Mouse (Mus musculus) c-Kit-positive CD71-positive TER-119-negative erythroid progenitor cells, embryonic 14.5 days (primary cell): ENCODE results near the gene Cd52.
"Not testable (repeated sequence)": the region's sequence is repeated elsewhere in the genome, so short reads cannot be mapped to it uniquely, and the experiment has no call there.

Experiments used
- DNase-seq: peaks from one replicate; pipeline ENCODE4 v3.0.0-alpha.2; 2013; ENCODE audit warnings: low read depth

Gene Cd52

DNA sequence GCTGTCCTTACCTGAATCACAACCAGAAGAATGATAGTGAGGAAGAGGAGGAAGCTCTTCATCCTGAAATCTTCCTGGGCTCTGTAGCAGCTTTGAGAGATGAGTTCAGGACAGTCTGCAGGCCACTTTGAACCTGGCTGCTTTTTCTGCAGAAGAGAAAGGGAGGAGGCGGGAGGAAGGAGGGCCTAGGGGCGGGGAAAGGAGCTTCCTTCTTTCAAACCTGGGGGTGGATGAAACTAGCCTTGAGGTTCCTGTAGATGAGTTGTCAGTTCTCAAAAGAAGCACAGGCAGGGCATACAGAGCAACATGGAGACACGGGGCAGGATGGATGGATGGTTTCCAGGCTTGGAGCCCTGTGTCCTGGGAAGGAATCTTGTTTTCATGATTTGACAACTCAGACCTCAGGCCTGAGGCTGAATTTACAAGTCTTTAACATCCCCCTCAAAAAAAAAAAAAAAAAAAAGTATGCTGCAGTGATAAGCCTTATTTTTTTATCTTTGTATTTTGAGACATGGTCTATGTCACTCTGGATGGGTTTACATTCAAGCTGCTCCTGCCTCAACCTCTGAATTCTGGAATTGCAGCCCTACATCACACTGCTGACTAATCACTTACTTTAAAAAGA is at the start of gene Cd52:
TSS of gene Cd52 (minus strand) at position 160 of the 625 bp plus-strand sequence.
- no peak for DNase-seq

DNA sequence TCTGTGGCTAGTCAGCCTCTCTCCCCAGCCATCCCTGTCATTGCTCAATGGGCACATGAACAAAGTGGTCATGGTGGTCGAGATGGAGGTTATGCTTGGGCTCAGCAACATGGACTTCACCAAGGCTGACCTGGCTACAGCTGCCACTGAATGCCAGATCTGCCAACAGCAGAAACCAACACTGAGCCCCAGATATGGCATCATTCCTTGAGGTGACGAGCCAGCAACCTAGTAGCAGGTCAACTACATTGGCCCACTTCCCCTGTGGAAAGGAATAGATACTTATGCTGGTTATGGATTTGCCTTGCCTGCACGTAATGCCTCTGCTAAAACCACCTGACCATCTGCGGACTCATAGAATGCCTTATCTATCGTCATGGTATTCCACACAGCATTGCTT is 49.4 kb upstream of the Cd52 start:
- DNase-seq = not testable (repeated sequence)

DNA sequence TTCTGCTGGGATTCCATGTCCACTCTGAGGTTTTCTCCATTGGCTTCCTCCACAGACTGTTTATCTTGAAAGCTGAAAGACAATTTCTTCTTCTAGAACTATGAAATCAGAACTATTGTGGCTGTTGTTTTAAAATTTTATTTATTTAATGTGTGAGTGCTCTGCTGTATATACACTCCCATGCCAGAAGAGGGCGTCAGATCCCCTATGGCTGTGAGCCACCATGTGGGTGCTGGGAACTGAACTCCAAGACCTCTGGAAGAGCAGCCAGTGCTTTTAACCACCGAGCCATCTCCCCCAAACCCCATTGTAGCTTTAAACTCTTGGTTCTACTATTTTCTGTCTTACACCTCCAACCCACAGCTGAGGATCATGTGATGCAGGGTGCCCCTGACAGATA is 44.0 kb upstream of the Cd52 start:
- peak; percentile 28 for DNase-seq

DNA sequence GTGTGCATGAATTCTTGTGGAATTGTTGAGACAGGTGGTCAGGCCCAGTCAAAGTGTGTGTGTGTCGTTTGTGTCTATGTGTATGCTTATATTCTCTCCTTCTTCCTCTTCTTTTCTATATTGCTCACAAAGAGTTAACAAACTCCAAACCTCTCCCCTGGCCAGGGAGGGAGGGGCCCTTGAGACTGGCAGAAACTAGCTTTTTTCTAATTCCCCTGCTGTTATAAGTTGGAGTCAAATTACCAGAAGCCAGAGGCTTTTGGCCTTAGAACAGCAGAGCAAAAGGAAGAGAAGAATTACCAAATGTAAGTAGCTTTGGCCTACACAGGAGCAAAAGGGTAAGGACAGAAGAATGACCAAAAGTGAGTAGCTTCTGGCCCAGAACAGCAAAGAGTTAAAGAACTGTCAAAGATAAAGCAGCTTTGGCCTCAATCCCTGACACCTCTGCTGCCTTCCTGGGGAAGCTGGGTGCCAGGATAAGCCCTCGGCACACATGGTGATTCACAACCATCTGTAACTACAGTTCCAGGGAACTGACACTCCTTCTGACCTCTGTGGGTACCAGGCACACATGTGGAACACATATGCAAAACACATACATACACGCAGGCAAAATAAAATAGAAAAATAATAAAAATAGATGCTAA is 41.5 kb upstream of the Cd52 start:
- DNase-seq = no peak

DNA sequence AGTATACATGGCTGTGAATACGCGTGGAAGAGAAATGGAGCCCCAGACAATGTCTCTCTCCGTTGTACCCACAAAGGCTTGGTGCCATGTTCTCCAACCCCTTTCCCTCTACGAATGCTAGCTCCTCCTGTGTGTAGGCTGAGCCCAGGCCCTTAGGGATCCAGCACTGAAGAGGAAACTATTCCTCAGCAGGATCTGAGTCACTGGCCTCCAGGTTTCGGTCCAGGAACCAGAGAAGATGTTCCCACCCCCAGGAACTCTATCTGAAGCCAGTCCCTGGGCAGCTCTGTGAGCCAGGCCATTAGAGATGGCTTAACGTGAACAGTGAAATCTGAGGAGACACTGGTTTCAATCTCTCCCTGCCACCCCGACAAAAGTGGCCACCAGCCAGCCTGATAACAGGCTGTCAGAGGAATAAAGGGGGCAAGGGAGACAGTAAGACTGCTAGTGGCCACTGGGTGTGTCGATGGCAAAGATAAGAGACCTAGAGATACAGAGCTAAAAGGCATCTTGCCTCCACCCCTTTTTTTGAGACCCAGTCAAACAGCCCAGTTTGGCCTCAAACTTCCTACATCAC is 37.7 kb upstream of the Cd52 start:
- DNase-seq = no peak

DNA sequence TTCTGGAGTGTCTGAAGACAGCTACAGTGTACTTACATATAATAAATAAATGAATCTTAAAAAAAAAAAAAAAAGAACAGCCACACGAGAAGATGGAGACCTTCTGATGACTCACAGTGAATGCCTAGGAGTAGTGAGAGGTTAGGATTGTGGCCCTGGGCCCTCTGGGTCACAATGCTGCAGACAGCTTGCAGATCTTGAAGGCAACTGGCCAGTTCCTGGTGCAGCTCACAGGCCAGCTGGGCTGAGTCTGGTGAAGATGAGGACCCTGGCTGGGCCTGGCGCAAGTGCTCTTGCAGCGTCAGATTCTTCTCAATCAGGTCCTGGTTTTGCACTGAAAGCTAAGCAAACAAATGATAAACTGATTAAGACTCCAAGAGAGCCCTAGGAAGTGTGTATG is 37.2 kb upstream of the Cd52 start:
- no peak for DNase-seq

DNA sequence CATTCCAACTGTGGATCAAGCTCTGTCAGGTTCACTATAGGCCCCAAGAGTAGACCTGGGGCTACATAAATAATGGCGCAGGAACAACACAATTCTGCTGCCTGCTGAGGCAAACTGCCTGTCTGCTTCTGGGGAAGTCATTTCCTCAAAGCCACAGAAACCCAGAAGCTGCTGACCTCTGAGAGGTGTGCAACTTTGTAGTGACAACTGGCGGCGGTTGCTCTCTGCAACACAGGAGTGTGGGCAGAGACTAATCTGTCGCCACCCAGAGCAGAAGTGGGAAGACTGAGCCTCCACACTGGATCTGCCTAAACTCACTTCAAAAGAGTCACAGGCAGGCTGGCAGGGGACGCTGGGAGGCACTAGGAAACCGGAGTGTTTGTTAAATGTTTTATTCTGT is 34.6 kb upstream of the Cd52 start:
- no peak for DNase-seq

DNA sequence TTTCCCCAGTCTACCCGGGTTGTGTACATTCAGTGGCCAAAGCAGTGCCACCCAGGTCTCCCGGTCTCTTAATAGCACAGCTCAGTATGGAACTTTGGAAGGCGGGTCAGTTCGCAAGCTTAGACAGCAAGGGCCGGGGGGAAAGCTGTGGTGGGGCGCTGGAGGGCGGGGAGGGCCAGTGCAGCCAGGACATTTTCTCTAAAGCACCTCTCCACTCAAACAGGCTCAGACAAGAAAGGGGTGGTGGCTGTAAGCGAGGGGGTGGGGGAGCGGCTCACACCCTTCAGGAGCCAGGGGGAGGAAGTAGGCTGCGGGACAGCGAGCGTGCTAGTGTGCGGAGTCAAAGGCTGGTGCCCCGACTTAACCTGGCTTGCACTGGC is 34.1 kb upstream of the Cd52 start:
- no peak for DNase-seq

DNA sequence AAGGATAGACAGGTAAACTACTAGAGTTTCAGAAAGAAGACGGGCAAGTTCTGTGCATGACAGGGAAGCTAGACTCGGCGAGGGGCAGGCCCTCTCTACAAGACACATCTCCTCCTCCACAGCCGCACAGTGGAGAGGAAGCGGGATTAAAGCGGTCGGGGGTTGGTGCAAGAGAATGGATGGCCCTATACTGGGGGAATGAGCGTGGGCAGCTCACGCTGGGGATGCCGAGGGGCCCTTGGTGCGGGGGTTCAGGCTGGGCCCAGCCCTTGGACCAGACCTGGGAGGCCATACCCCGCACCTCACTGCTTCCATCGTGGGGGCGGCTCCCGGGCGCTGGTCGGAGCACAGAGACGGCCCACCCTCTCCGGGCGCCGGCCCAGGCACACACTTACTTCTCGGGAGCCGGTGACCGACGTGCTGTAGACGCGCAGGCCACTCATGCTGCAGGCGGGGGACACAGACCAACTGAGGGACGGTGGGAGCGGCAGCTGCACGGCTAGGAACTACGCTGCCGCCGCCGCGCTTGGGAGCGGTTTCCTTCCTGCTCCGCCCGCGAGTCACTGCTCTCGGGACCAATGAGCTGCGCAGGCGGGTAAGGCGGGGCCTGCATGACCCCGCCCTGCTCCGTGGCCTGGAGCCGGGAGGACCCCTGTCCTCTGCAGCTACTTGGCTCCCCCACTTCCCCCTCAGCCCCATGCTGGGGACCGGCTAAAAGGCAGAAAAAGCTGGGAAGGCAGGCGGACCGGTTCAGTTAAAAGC is 33.5 kb upstream of the Cd52 start, which contains the start of gene Sh3bgrl3:
TSS of gene Sh3bgrl3 (minus strand) at position 569 of the 762 bp plus-strand sequence.
- peak; percentile 76 for DNase-seq

DNA sequence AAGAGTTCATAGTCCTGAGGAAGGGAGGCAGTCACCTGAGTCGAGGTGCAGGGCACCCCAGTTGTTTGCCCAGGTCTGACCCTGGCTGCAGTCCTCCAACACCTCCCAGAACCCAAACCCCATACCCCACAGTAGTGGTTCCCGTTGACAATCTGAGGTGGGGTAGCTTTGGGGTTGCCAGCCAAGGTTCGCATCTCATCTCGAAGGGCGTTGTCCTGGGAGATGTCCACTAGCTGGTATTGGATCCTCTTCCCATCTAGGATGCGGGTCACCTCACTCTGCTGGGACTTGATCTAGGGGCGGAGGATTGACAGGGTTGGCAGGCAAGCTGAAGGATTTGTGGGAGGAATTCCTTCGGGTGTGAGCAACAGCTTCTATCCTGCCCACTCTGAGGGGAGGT is 32.9 kb upstream of the Cd52 start:
- no peak for DNase-seq

DNA sequence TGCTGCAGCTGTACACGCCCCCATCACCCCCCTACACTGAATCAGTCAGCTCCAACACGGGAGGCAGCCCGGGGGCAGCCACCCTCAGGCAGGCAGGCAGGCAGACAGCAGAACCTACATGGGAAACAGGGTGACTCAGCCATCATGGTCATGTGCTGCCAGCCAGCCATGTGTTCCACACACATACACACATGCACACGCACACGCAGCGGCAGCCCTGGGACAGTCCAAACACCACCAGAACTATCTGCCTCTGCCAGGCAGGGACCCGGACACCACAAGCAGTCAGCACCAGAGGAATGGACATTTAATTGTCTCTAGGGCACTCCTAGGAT is 32.2 kb upstream of the Cd52 start:
- no peak for DNase-seq

DNA sequence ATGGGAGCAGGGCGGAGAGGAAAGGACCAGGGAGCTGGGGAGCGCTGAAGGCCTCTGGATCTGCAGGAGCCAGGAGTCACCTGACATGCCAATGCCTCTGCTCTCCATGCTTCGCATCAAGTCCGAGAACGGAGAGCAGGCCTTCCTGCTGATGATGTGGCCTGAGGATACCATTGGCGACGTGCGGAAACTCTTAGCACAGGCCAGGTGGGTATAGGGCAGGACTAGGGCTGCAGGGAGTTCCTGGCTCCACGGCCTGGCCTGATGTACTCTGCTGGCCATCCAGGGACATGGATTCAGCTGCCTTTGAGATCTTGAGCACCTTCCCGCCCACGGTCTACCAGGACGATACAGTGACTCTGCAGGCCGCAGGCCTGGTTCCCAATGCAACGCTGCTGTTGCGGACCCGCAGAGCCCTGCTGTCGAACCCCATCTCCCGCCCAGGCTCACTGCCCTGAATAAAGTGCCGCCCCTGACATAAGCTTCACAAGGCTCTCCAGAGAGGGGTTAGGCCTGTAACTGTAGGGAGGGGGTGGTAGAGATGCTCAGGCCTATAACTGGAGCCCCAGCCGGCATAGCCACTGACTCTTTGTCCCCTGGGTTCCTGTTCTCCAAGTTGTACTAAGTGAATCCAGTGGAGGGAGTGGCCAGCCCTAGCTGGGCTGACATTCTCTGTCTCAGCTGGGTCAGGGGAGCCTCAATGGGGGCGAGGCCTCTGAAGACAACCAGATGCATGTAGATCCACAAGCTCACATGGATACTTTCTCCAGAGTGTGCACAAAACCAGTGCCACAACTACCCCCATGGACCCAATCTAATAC is 31.6 kb upstream of the Cd52 start:
- no peak for DNase-seq

DNA sequence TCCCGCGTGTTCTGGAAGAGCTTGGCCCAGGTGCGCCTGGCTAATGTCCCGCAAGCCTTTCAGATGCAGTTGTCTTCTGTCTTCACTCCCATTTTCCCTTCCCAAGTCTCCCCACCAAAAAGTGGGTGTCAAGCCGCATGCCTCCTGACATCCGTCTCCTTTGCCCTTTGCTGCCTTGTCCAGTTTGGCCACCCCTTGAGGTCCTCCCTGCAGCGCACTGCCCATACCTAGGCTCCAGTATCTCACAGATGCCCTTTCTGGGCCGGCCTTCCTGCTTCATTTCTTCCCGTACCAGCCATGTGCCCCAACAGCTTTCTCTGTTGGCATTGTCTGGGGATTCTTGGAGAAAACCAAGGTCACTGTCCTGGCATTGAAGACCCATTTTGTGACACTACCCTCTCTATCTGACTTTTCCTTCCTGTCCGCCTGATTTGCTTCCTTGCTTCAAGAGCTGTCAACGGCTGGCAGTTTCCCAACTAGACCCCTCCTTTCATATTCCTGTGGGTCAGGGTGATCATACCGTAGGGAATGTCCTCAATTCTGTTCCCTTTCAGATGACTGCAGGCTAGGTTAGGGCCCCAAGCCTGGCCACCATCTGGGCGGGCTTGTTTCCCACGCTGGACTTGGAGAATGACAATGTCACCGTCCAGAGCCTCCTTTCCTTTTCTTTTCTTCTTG is 30.6 kb upstream of the Cd52 start:
- no peak for DNase-seq

DNA sequence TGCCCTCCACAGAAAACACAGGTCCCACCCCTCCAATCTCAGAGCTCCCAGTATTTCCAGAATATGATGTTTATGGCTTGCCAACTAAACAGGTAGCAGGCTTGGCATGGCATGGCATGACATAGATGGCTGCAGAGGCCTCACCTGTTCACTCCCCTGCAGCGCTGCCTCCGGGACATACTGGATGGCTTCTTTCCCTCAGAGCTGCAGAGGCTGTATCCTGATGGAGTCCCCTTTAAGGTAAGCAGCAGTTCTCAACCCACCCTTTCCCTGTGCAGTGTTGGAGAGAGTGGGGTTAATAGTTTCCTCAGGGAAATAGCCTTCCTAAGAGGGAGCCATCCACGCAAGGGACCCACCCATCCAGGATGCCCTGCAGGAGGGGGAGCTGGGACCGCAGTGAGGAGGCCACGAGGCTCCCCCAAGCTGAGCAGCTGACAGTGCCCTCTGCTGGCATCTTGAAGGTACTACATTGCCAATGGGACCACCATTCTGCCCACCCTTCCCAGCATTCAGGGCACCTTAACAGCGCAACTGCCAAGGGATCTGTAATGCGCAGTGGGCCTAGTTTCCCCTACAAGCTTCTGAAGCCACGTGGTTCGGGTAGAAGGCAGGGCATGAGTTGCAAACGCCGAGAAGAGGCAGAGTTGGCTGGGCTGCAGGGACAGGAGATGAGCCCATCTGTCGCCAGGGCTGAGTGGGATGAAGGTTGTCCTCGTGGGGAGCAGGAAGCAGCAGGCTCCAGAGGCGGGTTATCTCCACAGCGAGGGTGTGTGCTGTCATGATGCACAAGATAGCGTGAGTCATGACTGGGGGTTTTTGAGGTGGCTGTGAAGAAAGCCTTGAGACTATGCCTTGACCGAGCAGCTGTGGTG is 29.0 kb upstream of the Cd52 start:
- peak; percentile 61 for DNase-seq

DNA sequence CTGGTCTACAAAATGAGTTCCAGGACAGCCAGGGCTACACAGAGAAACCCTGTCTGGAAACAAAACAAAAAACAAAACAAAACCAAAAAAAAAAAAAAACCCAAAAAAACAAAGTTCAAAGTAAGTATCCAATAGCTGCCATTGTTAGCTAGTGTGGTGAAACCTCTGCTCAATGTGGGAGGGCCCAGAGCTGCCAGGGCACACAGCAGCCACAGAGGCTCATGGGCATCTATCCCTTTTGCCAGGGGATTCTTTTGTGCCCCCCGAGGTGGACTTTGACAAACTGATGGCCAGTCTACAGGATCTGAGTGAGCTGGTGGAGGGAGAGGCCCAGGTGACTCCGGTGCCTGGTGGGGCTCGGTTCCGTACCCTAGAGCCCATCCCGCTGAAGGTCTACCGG is 28.3 kb upstream of the Cd52 start:
- no peak for DNase-seq

DNA sequence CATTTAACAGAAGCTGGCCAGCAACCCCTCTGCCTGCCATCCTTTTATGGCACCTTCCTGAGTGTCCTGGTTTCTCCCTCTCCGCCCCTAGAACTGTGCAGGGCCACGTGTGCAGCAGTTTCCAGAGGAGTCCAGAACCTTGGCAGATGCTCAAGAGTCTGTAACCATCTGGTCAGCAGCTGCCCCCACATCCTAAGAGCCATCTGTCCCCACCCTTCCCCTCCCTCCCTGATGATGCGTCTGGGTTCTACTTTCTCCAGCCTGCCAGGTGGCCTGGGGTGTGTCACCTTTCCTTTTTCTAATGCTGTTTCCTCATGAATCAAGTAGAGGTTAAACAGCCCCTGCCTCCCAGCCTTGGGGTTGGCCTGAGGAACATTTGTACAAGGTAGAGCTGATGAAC is 27.4 kb upstream of the Cd52 start:
- no peak for DNase-seq

DNA sequence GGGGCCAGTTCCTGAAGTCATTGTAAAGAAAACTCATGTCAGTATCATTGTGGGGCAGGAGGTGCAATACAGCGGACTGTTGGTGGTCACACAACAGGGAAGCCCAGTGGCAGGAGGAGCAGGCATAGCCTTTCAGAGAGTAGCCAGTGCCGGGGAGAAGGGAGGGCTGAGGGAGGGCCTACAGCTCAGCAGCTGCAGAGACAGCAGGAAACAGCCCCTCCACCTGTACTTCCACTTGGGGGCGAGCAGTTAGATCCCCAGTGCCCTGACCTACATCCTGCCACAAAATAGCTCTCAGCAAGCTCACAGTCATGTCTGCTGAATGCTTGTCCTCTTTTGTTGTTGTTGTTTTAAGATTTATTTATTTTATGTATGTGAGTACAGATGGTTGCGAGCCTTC is 26.7 kb upstream of the Cd52 start:
- DNase-seq = no peak

DNA sequence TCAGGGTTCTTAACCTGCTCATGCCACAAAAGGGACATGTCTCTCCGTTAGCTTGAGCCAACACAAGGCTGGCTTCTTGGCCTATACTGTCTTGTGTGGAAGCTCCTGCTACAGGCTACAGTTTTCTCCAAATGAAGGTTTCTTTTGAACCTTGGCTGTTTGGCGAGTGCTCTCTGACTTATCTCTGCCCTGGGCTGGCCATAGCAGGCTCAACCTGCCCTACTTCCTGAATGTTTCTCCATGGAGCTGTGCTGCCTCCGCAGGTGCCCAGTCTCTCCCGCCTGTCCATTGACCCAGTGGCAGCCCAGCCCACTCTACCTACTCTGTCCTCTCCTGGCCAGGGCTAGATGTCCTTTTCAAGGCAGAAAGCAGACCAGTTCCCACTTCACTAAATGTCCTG is 26.0 kb upstream of the Cd52 start:
- DNase-seq = no peak

DNA sequence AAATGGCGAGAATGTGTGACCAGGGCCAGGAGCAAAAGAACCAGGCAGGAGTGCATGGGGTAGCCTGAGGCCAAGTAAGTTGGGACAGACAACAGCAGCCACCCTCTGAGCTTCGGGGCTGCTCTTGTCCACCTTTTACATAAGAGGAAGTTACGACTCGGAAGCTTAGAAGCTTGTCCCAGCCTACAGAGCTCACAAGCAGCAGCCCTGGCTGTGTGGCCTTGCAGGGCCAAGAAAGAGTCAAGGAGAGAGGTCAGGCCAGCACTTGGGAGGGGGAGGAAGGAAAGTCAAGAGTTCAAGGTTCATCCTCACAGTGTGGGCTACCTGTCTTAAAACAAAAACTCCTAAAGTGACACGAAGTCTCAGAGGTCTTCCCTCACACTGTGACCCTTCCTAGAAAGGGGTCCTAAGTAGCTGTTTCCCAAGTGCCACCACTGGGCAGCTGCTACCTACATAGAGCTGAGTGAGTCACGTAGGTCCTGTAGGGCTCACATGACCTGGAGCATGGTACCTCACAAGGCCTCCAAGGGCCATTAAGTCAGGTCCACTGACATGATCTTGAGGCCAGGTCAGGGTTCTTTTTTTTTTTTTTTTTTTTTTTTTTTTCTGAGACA is 25.4 kb upstream of the Cd52 start:
- DNase-seq = no peak

DNA sequence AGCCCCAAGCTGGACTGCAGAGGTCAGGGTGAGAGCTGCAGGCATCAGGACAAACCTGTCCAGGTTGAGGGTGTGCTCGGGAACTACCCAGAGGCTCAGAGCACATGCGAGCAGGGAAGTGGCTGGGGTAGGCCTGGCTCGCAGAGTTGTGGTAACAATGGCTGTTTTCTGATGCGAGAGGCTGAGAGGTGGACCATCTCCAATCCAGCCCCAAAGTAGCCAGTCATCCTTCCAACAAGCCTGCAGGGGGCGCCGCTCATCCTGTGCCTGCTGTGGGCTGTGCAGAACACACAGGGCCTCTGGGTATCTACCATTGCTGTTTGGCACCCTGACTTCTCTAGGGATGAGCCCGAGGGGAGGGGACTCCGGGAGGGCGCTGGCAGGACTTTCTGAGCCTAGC is 24.8 kb upstream of the Cd52 start:
- DNase-seq = peak; percentile 48
